Mouse (Mus musculus): ENCODE results near the gene Rbfox1. TPM values are rescaled to one million over a fixed set of nuclear protein-coding genes. Genes with fewer than 3 reads are reported as not detected.

Gene Rbfox1
- polyA plus RNA-seq, 1 experiment from 2014 or later, result 223 TPM

DNA sequence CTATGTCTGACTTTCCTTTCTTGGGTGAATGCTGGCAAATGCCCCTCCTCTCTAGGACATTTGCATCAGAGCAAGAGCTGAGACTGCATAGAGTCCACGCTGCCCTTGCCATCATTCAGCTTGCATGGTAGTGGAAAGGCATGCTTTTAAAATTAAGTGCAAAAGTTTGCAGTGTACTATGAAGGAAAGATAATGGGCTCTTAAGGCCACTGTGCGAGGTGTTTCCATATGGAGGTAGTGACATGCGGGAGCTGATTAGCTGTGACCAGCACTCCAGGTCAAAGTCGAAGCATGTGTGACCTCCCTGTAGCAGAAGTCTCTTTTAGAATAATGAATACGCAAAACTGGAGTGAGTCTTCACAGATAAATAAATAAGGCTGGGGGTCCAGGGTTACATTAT lies 284.2 kb downstream of the Rbfox1 start:
- Histone ChIP-seq H3K4me3 (no peak overlapping the region), H3K9me3 (no peaks in the 10 kb centered on the region), H3K27ac (no peak overlapping the region), H3K4me1 (no peaks in the 10 kb centered on the region), H3K4me2 (no peak overlapping the region), H3K27me3 (replicated peaks) (no peaks in the 10 kb centered on the region), H3K36me3 (replicated peaks) (no peaks in the 10 kb centered on the region), H3K9ac (no peak overlapping the region)
- ATAC-seq (replicated peaks), result no peak
- WGBS, result 86% methylated on average over 5 of the region's 5 CpGs

- H3K4me1 ChIP-seq, result no peaks in the 10 kb centered on the region
- no peak overlapping the region for H3K4me3 ChIP-seq
- 81% methylated on average over 9 of the region's 9 CpGs for WGBS
- H3K9me3 ChIP-seq, result no peaks in the 10 kb centered on the region
- no peak for ATAC-seq (replicated peaks)
- H3K4me2 ChIP-seq, result no peak overlapping the region
- no peak overlapping the region for H3K27ac ChIP-seq
- no peaks in the 10 kb centered on the region for H3K27me3 ChIP-seq (replicated peaks)
- no peak overlapping the region for H3K9ac ChIP-seq
- no peaks in the 10 kb centered on the region for H3K36me3 ChIP-seq (replicated peaks)
Observed at GRCm38 (mm10) chr16:6180819-6181218, 295.7 kb downstream of the Rbfox1 start.

GRCm38 (mm10) chr16:6182329-6182728 lies 297.2 kb downstream of the Rbfox1 start:
- H3K9me3 ChIP-seq, result no peaks in the 10 kb centered on the region
- H3K9ac ChIP-seq, result no peak overlapping the region
- H3K4me2 ChIP-seq, result no peak overlapping the region
- no peak overlapping the region for H3K27ac ChIP-seq
- no peaks in the 10 kb centered on the region for H3K36me3 ChIP-seq (replicated peaks)
- no peaks in the 10 kb centered on the region for H3K27me3 ChIP-seq (replicated peaks)
- ATAC-seq (replicated peaks), result no peak
- H3K4me3 ChIP-seq, result no peak overlapping the region
- no peaks in the 10 kb centered on the region for H3K4me1 ChIP-seq

- no peak overlapping the region for H3K9ac ChIP-seq
- no peak overlapping the region for H3K27ac ChIP-seq
- ATAC-seq (replicated peaks), result no peak
- H3K4me2 ChIP-seq, result no peak overlapping the region
- H3K27me3 ChIP-seq (replicated peaks), result no peaks in the 10 kb centered on the region
- no peaks in the 10 kb centered on the region for H3K36me3 ChIP-seq (replicated peaks)
- H3K4me1 ChIP-seq, result no peaks in the 10 kb centered on the region
- no peak overlapping the region for H3K4me3 ChIP-seq
- WGBS, result 83% methylated on average over 2 of the region's 2 CpGs
- no peaks in the 10 kb centered on the region for H3K9me3 ChIP-seq
Observed at GRCm38 (mm10) chr16:6192358-6192757, 307.2 kb downstream of the Rbfox1 start.

DNA sequence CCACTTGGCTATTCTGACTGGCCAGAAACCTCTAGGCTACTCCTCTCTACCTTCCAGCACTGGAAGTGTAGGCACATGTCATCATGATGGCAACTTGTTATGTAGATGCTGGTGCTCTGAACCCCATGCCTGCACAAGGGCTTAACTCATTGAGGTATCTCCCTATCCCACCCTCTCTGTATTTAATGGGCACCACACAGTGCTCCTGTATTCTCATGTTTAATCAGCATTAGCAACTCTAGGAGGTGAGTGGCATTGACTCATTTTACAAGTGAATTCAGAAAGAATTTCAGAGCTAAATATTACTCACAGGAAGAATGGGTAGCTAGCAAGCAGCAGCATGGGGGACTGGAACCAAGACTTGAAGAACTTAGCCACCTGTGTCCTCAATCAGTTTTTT lies 321.3 kb downstream of the Rbfox1 start:
- Histone ChIP-seq H3K9me3 (no peaks in the 10 kb centered on the region), H3K4me1 (no peaks in the 10 kb centered on the region), H3K36me3 (replicated peaks) (no peaks in the 10 kb centered on the region), H3K4me3 (no peak overlapping the region), H3K27me3 (replicated peaks) (no peaks in the 10 kb centered on the region), H3K27ac (no peak overlapping the region), H3K4me2 (no peak overlapping the region), H3K9ac (no peak overlapping the region)
- no peak for ATAC-seq (replicated peaks)

DNA sequence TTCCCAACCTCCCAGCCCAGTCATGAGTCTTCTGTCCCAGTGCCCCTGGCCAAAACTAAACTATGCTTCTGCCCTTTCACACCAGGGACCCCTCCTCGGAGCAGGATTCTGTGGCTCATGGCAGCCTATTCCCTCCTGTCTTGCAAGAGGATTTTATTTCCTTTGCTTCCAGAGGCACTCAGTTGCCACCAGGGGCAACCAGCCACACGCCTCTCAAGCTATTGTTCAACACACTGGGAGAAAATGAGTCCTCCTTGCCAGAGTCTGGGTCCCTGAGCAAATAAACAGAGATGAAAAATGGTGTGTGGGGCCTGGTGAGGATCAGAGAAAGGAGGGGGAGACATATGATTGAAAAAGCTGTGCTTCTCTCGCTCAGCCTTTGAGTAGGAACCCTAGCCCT lies 327.8 kb downstream of the Rbfox1 start:
- ATAC-seq (replicated peaks), result no peak

GRCm38 (mm10) chr16:6227449-6227848 lies 342.3 kb downstream of the Rbfox1 start:
- Histone ChIP-seq H3K9me3 (no peaks in the 10 kb centered on the region), H3K36me3 (replicated peaks) (no peaks in the 10 kb centered on the region), H3K4me1 (no peaks in the 10 kb centered on the region), H3K4me2 (no peak overlapping the region), H3K27ac (peak overlapping the region; percentile 38; the same call in 1 of the 2 replicates), H3K9ac (no peak overlapping the region), H3K4me3 (no peak overlapping the region), H3K27me3 (replicated peaks) (no peaks in the 10 kb centered on the region)
- 55% methylated on average over 6 of the region's 6 CpGs for WGBS
- no peak for ATAC-seq (replicated peaks)

More for the DNA sequence above, 327.8 kb downstream of the Rbfox1 start:
- no peaks in the 10 kb centered on the region for H3K9me3 ChIP-seq
- no peak overlapping the region for H3K4me3 ChIP-seq
- WGBS, result 21% methylated on average over 3 of the region's 3 CpGs
- H3K27me3 ChIP-seq (replicated peaks), result no peaks in the 10 kb centered on the region
- no peaks in the 10 kb centered on the region for H3K36me3 ChIP-seq (replicated peaks)
- 0 out of 2 replicates have a peak overlapping the region, but pooled peaks have one; percentile 6 for H3K27ac ChIP-seq
- H3K4me2 ChIP-seq, result no peak overlapping the region
- peaks cover 6% of the 10 kb centered on the region for H3K4me1 ChIP-seq
- no peak overlapping the region for H3K9ac ChIP-seq

DNA sequence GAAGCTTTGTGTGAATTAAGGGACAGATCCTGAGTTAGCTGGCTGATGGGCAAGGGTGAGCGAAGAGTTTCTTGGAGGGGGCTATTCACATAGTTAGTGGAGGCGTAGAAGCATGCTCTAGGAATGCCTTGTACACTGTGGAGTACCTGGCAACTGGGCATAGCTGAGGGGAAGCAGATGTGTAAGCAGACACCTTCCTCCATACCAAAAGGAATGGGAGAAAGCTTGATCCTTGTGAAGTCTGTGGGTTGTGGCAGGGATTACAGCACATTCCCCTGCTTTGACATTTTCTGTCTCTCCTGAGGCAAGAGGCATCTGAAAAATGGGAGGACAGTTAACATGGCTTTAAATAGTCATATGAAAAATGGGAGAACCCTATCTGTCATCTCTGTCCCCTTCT lies 347.8 kb downstream of the Rbfox1 start:
- no peak overlapping the region for H3K4me2 ChIP-seq
- H3K9ac ChIP-seq, result no peak overlapping the region
- no peak overlapping the region for H3K4me3 ChIP-seq
- H3K4me1 ChIP-seq, result no peaks in the 10 kb centered on the region
- ATAC-seq (replicated peaks), result no peak
- WGBS, result 98% methylated on average over 2 of the region's 2 CpGs
- no peaks in the 10 kb centered on the region for H3K27me3 ChIP-seq (replicated peaks)
- no peaks in the 10 kb centered on the region for H3K9me3 ChIP-seq
- no peak overlapping the region for H3K27ac ChIP-seq
- H3K36me3 ChIP-seq (replicated peaks), result no peaks in the 10 kb centered on the region

- Histone ChIP-seq H3K36me3 (replicated peaks) (no peaks in the 10 kb centered on the region), H3K9me3 (no peaks in the 10 kb centered on the region), H3K4me3 (no peak overlapping the region), H3K27ac (no peak overlapping the region), H3K9ac (no peak overlapping the region), H3K4me2 (no peak overlapping the region), H3K27me3 (replicated peaks) (no peaks in the 10 kb centered on the region), H3K4me1 (0 out of 2 replicates have a peak, but pooled peaks cover 9% of the 10 kb centered on the region)
- no peak for ATAC-seq (replicated peaks)
- 96% methylated on average over 4 of the region's 4 CpGs for WGBS
Observed at GRCm38 (mm10) chr16:6241393-6241792, 356.2 kb downstream of the Rbfox1 start.

DNA sequence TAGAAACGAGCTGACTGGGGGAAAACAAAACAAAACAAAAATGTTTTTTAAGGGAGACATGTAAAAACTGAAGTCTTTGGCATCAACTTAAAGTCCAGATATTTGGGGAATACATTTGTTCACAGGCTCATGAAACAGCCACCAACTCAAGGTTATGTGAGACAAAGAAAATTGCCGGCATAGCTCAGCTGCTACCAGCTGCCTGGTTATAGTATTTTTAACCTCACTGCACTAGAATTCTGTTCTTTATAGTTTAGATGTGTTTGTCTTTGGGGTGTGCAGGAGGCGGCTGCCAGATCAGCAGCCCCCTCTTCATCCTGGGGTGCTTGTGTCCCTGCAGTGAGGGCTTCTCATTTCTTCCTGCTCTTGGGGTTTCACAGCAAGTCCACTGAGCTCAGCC lies 357.3 kb downstream of the Rbfox1 start:
- whole genome bisulfite sequencing, result 82% methylated on average over 3 of the region's 3 CpGs
- 0 out of 2 replicates have a peak, but pooled peaks cover 9% of the 10 kb centered on the region for H3K4me1 ChIP-seq
- no peak for ATAC-seq (replicated peaks)

GRCm38 (mm10) chr16:6247569-6247968 lies 362.4 kb downstream of the Rbfox1 start:
- H3K4me2 ChIP-seq, result no peak overlapping the region
- 0 out of 2 replicates have a peak, but pooled peaks cover 9% of the 10 kb centered on the region for H3K4me1 ChIP-seq
- no peaks in the 10 kb centered on the region for H3K9me3 ChIP-seq
- no peak overlapping the region for H3K9ac ChIP-seq
- no peak for ATAC-seq (replicated peaks)
- H3K4me3 ChIP-seq, result no peak overlapping the region
- H3K27ac ChIP-seq, result no peak overlapping the region
- no peaks in the 10 kb centered on the region for H3K36me3 ChIP-seq (replicated peaks)
- 51% methylated on average over 4 of the region's 4 CpGs for WGBS
- no peaks in the 10 kb centered on the region for H3K27me3 ChIP-seq (replicated peaks)

More for the DNA sequence above, 357.3 kb downstream of the Rbfox1 start:
- Histone ChIP-seq H3K27ac (no peak overlapping the region), H3K9me3 (no peaks in the 10 kb centered on the region), H3K9ac (no peak overlapping the region), H3K4me3 (no peak overlapping the region), H3K4me2 (no peak overlapping the region), H3K36me3 (replicated peaks) (no peaks in the 10 kb centered on the region), H3K27me3 (replicated peaks) (no peaks in the 10 kb centered on the region)

- no peaks in the 10 kb centered on the region for H3K9me3 ChIP-seq
- no peaks in the 10 kb centered on the region for H3K27me3 ChIP-seq (replicated peaks)
- no peak overlapping the region for H3K4me3 ChIP-seq
- H3K36me3 ChIP-seq (replicated peaks), result no peaks in the 10 kb centered on the region
- H3K27ac ChIP-seq, result no peak overlapping the region
- no peak overlapping the region for H3K4me2 ChIP-seq
- no peak for ATAC-seq (replicated peaks)
- H3K9ac ChIP-seq, result no peak overlapping the region
- WGBS, result 41% methylated on average over 8 of the region's 8 CpGs
- H3K4me1 ChIP-seq, result no peaks in the 10 kb centered on the region
Observed at GRCm38 (mm10) chr16:6264557-6264956, 379.4 kb downstream of the Rbfox1 start.

- Histone ChIP-seq H3K4me1 (no peaks in the 10 kb centered on the region), H3K9me3 (no peaks in the 10 kb centered on the region), H3K4me3 (no peak overlapping the region), H3K9ac (no peak overlapping the region), H3K36me3 (replicated peaks) (no peaks in the 10 kb centered on the region), H3K27me3 (replicated peaks) (no peaks in the 10 kb centered on the region), H3K27ac (no peak overlapping the region), H3K4me2 (no peak overlapping the region)
- no peak for ATAC-seq (replicated peaks)
- 76% methylated on average over 3 of the region's 3 CpGs for WGBS
Observed at GRCm38 (mm10) chr16:6265610-6266009, 380.5 kb downstream of the Rbfox1 start.
